Mouse (Mus musculus) E14TG2a.4 (cell line): ENCODE measurements around the gene Eva1a.

Source experiments
- CTCF ChIP-seq: conservative IDR thresholded peaks from 2 replicates; pipeline ENCODE4 v1.5.1; 2014; ENCODE audit warnings: low read length
- NANOG ChIP-seq: IDR thresholded peaks from 2 replicates; pipeline ENCODE4 v1.6.1; 2014; ENCODE audit warnings: borderline replicate concordance, low read length, mixed read lengths

GRCm38 (mm10) chr6:82083655-82084054 is 42.8 kb downstream of the Eva1a start:
- TF ChIP-seq CTCF (no peak), NANOG (no peak)
